Mouse (Mus musculus) liver, embryonic 13.5 days (tissue): ENCODE data around the gene Phykpl. TPM values are rescaled to one million over a fixed set of nuclear protein-coding genes. Genes with fewer than 3 reads are reported as not detected.
A peak's percentile ranks its signal among the peaks of the same experiment; 100 is the strongest.

ENCODE experiments used
- ATAC-seq: fragments of 200-750 bp; cut with Nextera tagmentation; 2 replicates; pipeline ENCODE4 v1.8.0; 2017; ENCODE audit warnings: low read depth, mild to moderate bottlenecking, moderate number of reproducible peaks, moderate library complexity
- DNase-seq: peaks from one replicate; pipeline ENCODE4 v3.0.0; 2022
- H3K27ac ChIP-seq: fragments of 300-500 bp; sonication (generic); 2 replicates; pipeline ENCODE4 v1.5.1; 2015; ENCODE audit warnings: moderate library complexity, mild to moderate bottlenecking, inconsistent platforms
- H3K27me3 ChIP-seq: fragments of 300-500 bp; sonication (generic); 2 replicates; pipeline ENCODE4 v1.6.1; 2015; ENCODE audit warnings: mild to moderate bottlenecking, inconsistent platforms
- H3K36me3 ChIP-seq: fragments of 300-500 bp; sonication (generic); 2 replicates; pipeline ENCODE4 v1.6.1; 2015; ENCODE audit warnings: mild to moderate bottlenecking, inconsistent platforms
- H3K4me1 ChIP-seq: fragments of 300-500 bp; sonication (generic); replicated peaks from 2 replicates; pipeline ENCODE4 v1.6.1; 2015; ENCODE audit warnings: inconsistent platforms
- H3K4me2 ChIP-seq: fragments of 300-500 bp; sonication (generic); 2 replicates; pipeline ENCODE4 v1.6.1; 2015; ENCODE audit warnings: inconsistent platforms, mild to moderate bottlenecking, moderate library complexity
- H3K4me3 ChIP-seq: fragments of 300-500 bp; sonication (generic); replicated peaks from 2 replicates; pipeline ENCODE4 v1.5.1; 2015; ENCODE audit warnings: mild to moderate bottlenecking, inconsistent platforms
- H3K9ac ChIP-seq: fragments of 300-500 bp; sonication (generic); 2 replicates; pipeline ENCODE4 v1.6.1; 2015; ENCODE audit warnings: mild to moderate bottlenecking, inconsistent platforms
- H3K9me3 ChIP-seq: fragments of 300-500 bp; sonication (generic); replicated peaks from 2 replicates; pipeline ENCODE4 v1.6.1; 2016; ENCODE audit warnings: inconsistent platforms
- WGBS: fragments of 180-500 bp; shearing (Covaris S2); methylation state at CpG from one replicate; pipeline ENCODE4 v1.1.7; 2015; ENCODE audit not compliant: insufficient replicate concordance; 5-methylcytosine and 5-hydroxymethylcytosine counted together
- polyA plus RNA-seq: library from polyadenylated mRNA; unstranded; fragments of >200 nt; fragmentation: Nextera tagmentation; extraction: Ambion mirVana; gene quantifications from 2 replicates; pipeline ENCODE4 v1.2.1, GENCODE M21; 2015

The Phykpl gene
- polyA plus RNA-seq, 1 experiment from 2014 or later, result 15.0 TPM

GRCm38 (mm10) chr11:51633721-51634120 is 49.2 kb downstream of the Phykpl start:
- DNase-seq, result no peak
- no peak for ATAC-seq
- Histone ChIP-seq H3K36me3 (peaks cover 12% of the 10 kb centered on the region), H3K9me3 (no peaks in the 10 kb centered on the region), H3K27ac (peak overlapping the region; percentile 91), H3K4me1 (peaks cover 71% of the 10 kb centered on the region), H3K9ac (peak overlapping the region; percentile 24; the same call in 1 of the 2 replicates), H3K4me3 (no peak overlapping the region), H3K4me2 (no peak overlapping the region), H3K27me3 (0 out of 2 replicates have a peak, but pooled peaks cover 2% of the 10 kb centered on the region)
- WGBS, result 90% methylated on average over 3 of the region's 3 CpGs

GRCm38 (mm10) chr11:51635127-51635524 is 50.6 kb downstream of the Phykpl start:
- Histone ChIP-seq H3K9me3 (no peaks in the 10 kb centered on the region), H3K27ac (peak overlapping the region; percentile 91), H3K4me2 (peak overlapping the region; percentile 86), H3K27me3 (0 out of 2 replicates have a peak, but pooled peaks cover 2% of the 10 kb centered on the region), H3K36me3 (peaks cover 3% of the 10 kb centered on the region; the same call in 1 of the 2 replicates), H3K4me1 (peaks cover 64% of the 10 kb centered on the region), H3K9ac (peak overlapping the region; percentile 85), H3K4me3 (peak overlapping the region; percentile 82)
- 2% methylated on average over 6 of the region's 6 CpGs for WGBS
- DNase-seq (no peak), ATAC-seq (peak; percentile 37)

- H3K4me3 ChIP-seq, result peak within 1 kb of the TSS; percentile 82
- ATAC-seq, result peak; percentile 84
- H3K4me2 ChIP-seq, result peak within 1 kb of the TSS; percentile 86
- H3K27ac ChIP-seq, result peak within 1 kb of the TSS; percentile 91
- DNase-seq, result peak; percentile 80
- WGBS, result under 1% methylated on average over 61 of the region's 61 CpGs
- 0 out of 2 replicates have a peak, but pooled peaks cover 2% of the 10 kb centered on the region for H3K27me3 ChIP-seq
- H3K36me3 ChIP-seq, result peaks cover 1% of the 10 kb centered on the region; the same call in 1 of the 2 replicates
- no peaks in the 10 kb centered on the region for H3K9me3 ChIP-seq
- peak within 1 kb of the TSS; percentile 85 for H3K9ac ChIP-seq
- peaks cover 61% of the 10 kb centered on the region for H3K4me1 ChIP-seq
These were observed 51.2 kb downstream of the Phykpl start, which contains the start of gene Rmnd5b for GRCm38 (mm10) chr11:51635525-51636322. TSS of gene Rmnd5b (minus strand) at chr11:51635896.

GRCm38 (mm10) chr11:51636323-51636684 is 51.7 kb downstream of the Phykpl start:
- Histone ChIP-seq H3K9me3 (no peaks in the 10 kb centered on the region), H3K4me3 (peak overlapping the region; percentile 82), H3K27ac (peak overlapping the region; percentile 91), H3K4me1 (peaks cover 61% of the 10 kb centered on the region), H3K4me2 (peak overlapping the region; percentile 86), H3K27me3 (0 out of 2 replicates have a peak, but pooled peaks cover 2% of the 10 kb centered on the region), H3K36me3 (no peaks in the 10 kb centered on the region; the same call in 1 of the 2 replicates), H3K9ac (peak overlapping the region; percentile 85)
- DNase-seq (peak; percentile 67), ATAC-seq (peak; percentile 49)
- 3% methylated on average over 6 of the region's 6 CpGs for WGBS

GRCm38 (mm10) chr11:51637971-51638414 is 53.4 kb downstream of the Phykpl start:
- Histone ChIP-seq H3K4me2 (peak overlapping the region; percentile 54), H3K4me3 (peak overlapping the region; percentile 25), H3K27ac (no peak overlapping the region), H3K27me3 (0 out of 2 replicates have a peak, but pooled peaks cover 2% of the 10 kb centered on the region), H3K9ac (peak overlapping the region; percentile 42), H3K4me1 (peaks cover 49% of the 10 kb centered on the region), H3K9me3 (no peaks in the 10 kb centered on the region), H3K36me3 (no peaks in the 10 kb centered on the region)
- ATAC-seq (no peak), DNase-seq (no peak)
- 6% methylated on average over 17 of the region's 17 CpGs for WGBS

GRCm38 (mm10) chr11:51638497-51638896 is 53.9 kb downstream of the Phykpl start:
- no peaks in the 10 kb centered on the region for H3K36me3 ChIP-seq
- no peak for DNase-seq
- 0 out of 2 replicates have a peak, but pooled peaks cover 2% of the 10 kb centered on the region for H3K27me3 ChIP-seq
- peaks cover 47% of the 10 kb centered on the region for H3K4me1 ChIP-seq
- no peaks in the 10 kb centered on the region for H3K9me3 ChIP-seq
- no peak for ATAC-seq
- peak overlapping the region; percentile 54 for H3K4me2 ChIP-seq
- H3K27ac ChIP-seq, result no peak overlapping the region
- peak overlapping the region; percentile 42; the same call in 1 of the 2 replicates for H3K9ac ChIP-seq
- no peak overlapping the region for H3K4me3 ChIP-seq
- WGBS, result 50% methylated on average over 5 of the region's 5 CpGs

GRCm38 (mm10) chr11:51640748-51641147 is 56.2 kb downstream of the Phykpl start:
- H3K4me2 ChIP-seq, result no peak overlapping the region
- H3K36me3 ChIP-seq, result 0 out of 2 replicates have a peak, but pooled peaks cover 3% of the 10 kb centered on the region
- 74% methylated on average over 7 of the region's 7 CpGs for WGBS
- H3K4me1 ChIP-seq, result peaks cover 31% of the 10 kb centered on the region
- H3K9me3 ChIP-seq, result no peaks in the 10 kb centered on the region
- no peak overlapping the region for H3K4me3 ChIP-seq
- ATAC-seq, result no peak
- DNase-seq, result no peak
- peaks cover 10% of the 10 kb centered on the region for H3K27me3 ChIP-seq
- H3K9ac ChIP-seq, result no peak overlapping the region
- no peak overlapping the region for H3K27ac ChIP-seq

- peaks cover 12% of the 10 kb centered on the region for H3K27me3 ChIP-seq
- H3K4me1 ChIP-seq, result peaks cover 21% of the 10 kb centered on the region
- ATAC-seq (no peak), DNase-seq (no peak)
- 0 out of 2 replicates have a peak overlapping the region, but pooled peaks have one; percentile 10 for H3K9ac ChIP-seq
- H3K9me3 ChIP-seq, result no peaks in the 10 kb centered on the region
- no peak overlapping the region for H3K4me2 ChIP-seq
- WGBS, result 61% methylated on average over 9 of the region's 9 CpGs
- no peak overlapping the region for H3K27ac ChIP-seq
- no peak overlapping the region for H3K4me3 ChIP-seq
- 0 out of 2 replicates have a peak, but pooled peaks cover 3% of the 10 kb centered on the region for H3K36me3 ChIP-seq
These were observed 58.6 kb downstream of the Phykpl start for GRCm38 (mm10) chr11:51643202-51643601.

GRCm38 (mm10) chr11:51643761-51644160 is 59.2 kb downstream of the Phykpl start:
- 52% methylated on average over 15 of the region's 15 CpGs for WGBS
- no peak overlapping the region; the same call in 1 of the 2 replicates for H3K4me2 ChIP-seq
- H3K27me3 ChIP-seq, result peaks cover 18% of the 10 kb centered on the region
- no peak overlapping the region for H3K27ac ChIP-seq
- H3K9me3 ChIP-seq, result no peaks in the 10 kb centered on the region
- H3K4me3 ChIP-seq, result no peak overlapping the region
- ATAC-seq (no peak), DNase-seq (no peak)
- H3K4me1 ChIP-seq, result peaks cover 18% of the 10 kb centered on the region
- 0 out of 2 replicates have a peak, but pooled peaks cover 3% of the 10 kb centered on the region for H3K36me3 ChIP-seq
- H3K9ac ChIP-seq, result no peak overlapping the region

- DNase-seq (no peak), ATAC-seq (no peak)
- no peaks in the 10 kb centered on the region for H3K9me3 ChIP-seq
- H3K4me1 ChIP-seq, result peaks cover 22% of the 10 kb centered on the region
- H3K27me3 ChIP-seq, result peaks cover 22% of the 10 kb centered on the region
- H3K36me3 ChIP-seq, result 0 out of 2 replicates have a peak, but pooled peaks cover 3% of the 10 kb centered on the region
- no peak overlapping the region for H3K4me3 ChIP-seq
- H3K4me2 ChIP-seq, result no peak overlapping the region; the same call in 1 of the 2 replicates
- no peak overlapping the region for H3K27ac ChIP-seq
- H3K9ac ChIP-seq, result no peak overlapping the region
- 38% methylated on average over 16 of the region's 16 CpGs for WGBS
These were observed 59.7 kb downstream of the Phykpl start for GRCm38 (mm10) chr11:51644217-51644616.

- H3K4me3 ChIP-seq, result no peak overlapping the region
- no peaks in the 10 kb centered on the region for H3K9me3 ChIP-seq
- H3K27me3 ChIP-seq, result peaks cover 33% of the 10 kb centered on the region
- peaks cover 32% of the 10 kb centered on the region for H3K4me1 ChIP-seq
- no peak overlapping the region for H3K9ac ChIP-seq
- H3K4me2 ChIP-seq, result no peak overlapping the region
- no peak overlapping the region for H3K27ac ChIP-seq
- ATAC-seq (no peak), DNase-seq (no peak)
- 84% methylated on average over 13 of the region's 13 CpGs for WGBS
- H3K36me3 ChIP-seq, result 0 out of 2 replicates have a peak, but pooled peaks cover 3% of the 10 kb centered on the region
These were observed 60.7 kb downstream of the Phykpl start for GRCm38 (mm10) chr11:51645293-51645692.
